ENCODE assay signal across 13 mouse cellular contexts in the genomic region with DNA sequence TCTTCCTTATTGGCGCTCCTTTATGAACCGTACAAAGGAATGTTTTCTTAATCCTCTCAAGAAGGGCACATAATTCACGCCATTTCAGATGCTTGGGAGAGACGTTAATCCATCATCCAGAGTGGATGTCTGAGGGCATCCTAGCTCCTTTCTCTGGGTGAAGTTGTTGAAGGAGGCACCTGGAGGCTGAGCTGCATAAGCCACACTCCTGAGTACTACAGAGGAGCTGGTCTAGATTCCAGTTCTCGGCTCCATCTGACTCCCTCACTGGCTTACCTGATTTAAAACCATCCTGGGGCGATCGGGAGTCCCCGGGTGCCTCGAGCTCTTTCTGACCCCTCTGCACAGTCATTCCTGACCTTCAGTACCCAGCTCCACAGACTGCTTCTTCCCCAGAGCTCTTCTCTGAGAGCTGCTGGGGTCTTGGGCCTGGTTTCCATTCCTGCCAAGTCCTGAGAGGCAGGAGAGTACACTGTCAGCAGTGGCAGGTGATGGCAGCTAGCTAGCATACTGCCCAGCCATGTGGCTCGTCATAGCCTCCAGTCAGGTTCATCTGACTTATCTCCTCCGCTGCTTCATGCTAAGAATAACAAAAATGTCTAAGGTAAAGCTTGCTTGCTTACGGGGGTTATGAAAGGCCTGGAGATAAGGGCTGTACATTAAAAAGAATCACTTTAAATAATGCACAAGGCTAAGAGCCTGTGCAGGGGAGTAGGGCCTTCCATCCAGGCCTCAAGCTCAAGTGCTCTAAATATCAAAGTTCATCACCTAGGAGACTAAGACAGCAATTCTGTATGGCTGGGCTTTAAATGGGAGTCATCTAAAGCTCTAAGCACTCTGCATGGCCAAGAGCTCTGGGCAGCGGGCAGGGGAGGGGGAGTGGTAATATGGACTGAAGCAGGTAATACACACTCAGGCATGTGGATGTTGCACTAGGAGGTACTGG. TPM values are rescaled to one million over a fixed set of nuclear protein-coding genes. Genes with fewer than 3 reads are reported as not detected.
DNase-seq lines count a peak whose midpoint lies in the region; ATAC-seq and TF ChIP-seq lines count a peak whose summit lies in the region.
"Had no signal": no experiment of that assay in that cellular context is flagged by ENCODE, and none has a peak within 500 bp of the region (broad histone marks: within the 10 kb centered on the region; RNA-seq: fewer than 3 reads in every experiment).

No protein-coding gene starts in this region.

- H3K4me2 ChIP-seq in heart, embryonic 15.5 days = peak overlapping the region; percentile 24; the same call in 1 of the 2 replicates
- H3K4me2 ChIP-seq: embryonic facial prominence, embryonic 13.5 days; forebrain, embryonic 13.5 days; hindbrain, embryonic 12.5 days; limb, embryonic 15.5 days; stomach, embryonic 15.5 days had no signal

- no peak for TF ChIP-seq CTCF in kidney, adult 2 months (conservative IDR thresholded peaks at IDR 0.05; ENCODE audit: insufficient read depth, insufficient read length, low read depth, low read length)

- H3K4me1 ChIP-seq in kidney, adult 2 months (ENCODE audit: control insufficient read depth, insufficient read depth, low read length) = peaks cover 6% of the 10 kb centered on the region; the same call in 1 of the 2 replicates
- peaks cover 72% of the 10 kb centered on the region for H3K4me1 ChIP-seq in heart, embryonic 15.5 days (replicated peaks)
- H3K4me1 ChIP-seq: forebrain, embryonic 13.5 days; limb, embryonic 15.5 days had no signal

- no peak overlapping the region for H3K4me3 ChIP-seq in kidney, adult 2 months (ENCODE audit: insufficient read depth, low read depth, low read length)
- H3K4me3 ChIP-seq in heart, embryonic 15.5 days = no peak overlapping the region
- H3K4me3 ChIP-seq: embryonic facial prominence, embryonic 13.5 days; forebrain, embryonic 13.5 days; hindbrain, embryonic 12.5 days; limb, embryonic 15.5 days; stomach, embryonic 15.5 days had no signal

- TF ChIP-seq POLR2A in kidney, adult 2 months (IDR thresholded peaks at IDR 0.05; ENCODE audit: low read depth, low read length) = no peak

- peak; percentile 54 for DNase-seq in kidney, adult 2 months
- DNase-seq in kidney, adult 18-20 months = no peak
- DNase-seq in heart, adult 9 months (ENCODE audit: low spot score in 2 of 2) = peak; percentile 9 to 14
- DNase-seq in kidney, postnatal 14 days = peak; percentile 44
- no peak for DNase-seq in cerebellum, adult 9-11 months
- DNase-seq in adrenal gland, postnatal 14 days = no peak
- DNase-seq: cerebellum, adult 8-10 months had no signal

- no peaks in the 10 kb centered on the region for H3K9me3 ChIP-seq in heart, embryonic 15.5 days (replicated peaks)
- H3K9me3 ChIP-seq: embryonic facial prominence, embryonic 13.5 days; forebrain, embryonic 13.5 days; hindbrain, embryonic 12.5 days; limb, embryonic 15.5 days; stomach, embryonic 15.5 days had no signal

- no peaks in the 10 kb centered on the region for H3K36me3 ChIP-seq in kidney, adult 2 months (ENCODE audit: control insufficient read depth, insufficient read depth, low read length)
- no peaks in the 10 kb centered on the region for H3K36me3 ChIP-seq in heart, embryonic 15.5 days
- H3K36me3 ChIP-seq: embryonic facial prominence, embryonic 13.5 days; hindbrain, embryonic 12.5 days; limb, embryonic 15.5 days; stomach, embryonic 15.5 days had no signal

- no peak overlapping the region for H3K27ac ChIP-seq in kidney, adult 2 months (ENCODE audit: insufficient read depth, low read depth, low read length)
- peak overlapping the region; percentile 84 for H3K27ac ChIP-seq in heart, embryonic 15.5 days
- H3K27ac ChIP-seq: embryonic facial prominence, embryonic 13.5 days; forebrain, embryonic 13.5 days; hindbrain, embryonic 12.5 days; limb, embryonic 15.5 days; stomach, embryonic 15.5 days had no signal

- no peaks in the 10 kb centered on the region for H3K27me3 ChIP-seq in kidney, adult 2 months (replicated peaks; ENCODE audit: control insufficient read depth, insufficient read depth, low read length)
- H3K27me3 ChIP-seq in heart, embryonic 15.5 days = no peaks in the 10 kb centered on the region
- H3K27me3 ChIP-seq: embryonic facial prominence, embryonic 13.5 days; forebrain, embryonic 13.5 days; hindbrain, embryonic 12.5 days; limb, embryonic 15.5 days; stomach, embryonic 15.5 days had no signal

- 48% methylated on average over 13 of the region's 13 CpGs for whole genome bisulfite sequencing in kidney, adult 2 months
- 44% methylated on average over 13 of the region's 13 CpGs for WGBS in heart, embryonic 15.5 days

- no peak overlapping the region for H3K9ac ChIP-seq in heart, embryonic 15.5 days
- H3K9ac ChIP-seq: embryonic facial prominence, embryonic 13.5 days; forebrain, embryonic 13.5 days; hindbrain, embryonic 12.5 days; limb, embryonic 15.5 days; stomach, embryonic 15.5 days had no signal

- ATAC-seq in heart, embryonic 15.5 days (replicated peaks; ENCODE audit: insufficient number of reproducible peaks, insufficient read depth, low FRiP score, low read depth) = peak; percentile 93
- ATAC-seq: forebrain, embryonic 13.5 days had no signal

RNA-seq across cellular contexts. Expression of gene Lpar3, which starts 57.7 kb away (rescaled TPM):
- polyA plus RNA-seq in kidney, adult 2 months (2012; rRNA removed) = 33.7 and 39.8 TPM in 2 replicates
- polyA plus RNA-seq in heart, embryonic 15.5 days (2015; fragmentation: Nextera tagmentation; extraction: Ambion mirVana) = 35.1 and 40.7 TPM in 2 replicates
- total RNA-seq in adrenal gland, postnatal 14 days (2021) = 0.30 and 0.41 TPM in 2 replicates

Comparison
In these comparisons a context has a peak if more than half of its experiments do, and no peak if none do; other contexts are left out.
1. DNase-seq: peak in kidney, adult 2 months (single experiment), heart, adult 9 months (2 of 2) and kidney, postnatal 14 days (single experiment); none in kidney, adult 18-20 months (single experiment), cerebellum, adult 9-11 months (single experiment) and adrenal gland, postnatal 14 days (single experiment).